Mouse (Mus musculus) heart, embryonic 11.5 days (tissue): ENCODE results near the gene Cops8. TPM values are rescaled to one million over a fixed set of nuclear protein-coding genes. Genes with fewer than 3 reads are reported as not detected.
A peak's percentile ranks its signal among the peaks of the same experiment; 100 is the strongest.

Experiments
- ATAC-seq: fragments of 200-750 bp; cut with Nextera tagmentation; replicated peaks from 2 replicates; pipeline ENCODE4 v1.8.0; 2017; ENCODE audit warnings: moderate library complexity; ENCODE audit not compliant: insufficient number of reproducible peaks, low FRiP score, low TSS enrichment
- H3K27ac ChIP-seq: fragments of 300-500 bp; sonication (generic); 2 replicates; pipeline ENCODE4 v1.5.1; 2014; ENCODE audit warnings: mild to moderate bottlenecking, low read depth, low read length
- H3K27me3 ChIP-seq: fragments of 300-500 bp; sonication (generic); 2 replicates; pipeline ENCODE4 v1.6.1; 2014; ENCODE audit warnings: mild to moderate bottlenecking, low read length, mixed read lengths; ENCODE audit not compliant: control insufficient read depth, insufficient read depth
- H3K36me3 ChIP-seq: fragments of 300-500 bp; sonication (generic); 2 replicates; pipeline ENCODE4 v1.6.1; 2014; ENCODE audit warnings: mild to moderate bottlenecking, low read length, moderate library complexity, mixed read lengths; ENCODE audit not compliant: control insufficient read depth, insufficient read depth
- H3K4me1 ChIP-seq: fragments of 300-500 bp; sonication (generic); 2 replicates; pipeline ENCODE4 v1.6.1; 2014; ENCODE audit warnings: low read length; ENCODE audit not compliant: control insufficient read depth, insufficient read depth
- H3K4me2 ChIP-seq: fragments of 300-500 bp; sonication (generic); 2 replicates; pipeline ENCODE4 v1.6.1; 2014; ENCODE audit warnings: mild to moderate bottlenecking, moderate library complexity
- H3K4me3 ChIP-seq: fragments of 300-500 bp; sonication (generic); 2 replicates; pipeline ENCODE4 v1.5.1; 2014; ENCODE audit warnings: low read depth, low read length
- H3K9ac ChIP-seq: fragments of 300-500 bp; sonication (generic); 2 replicates; pipeline ENCODE4 v1.6.1; 2014; ENCODE audit warnings: mild to moderate bottlenecking, low read depth, low read length, moderate library complexity
- H3K9me3 ChIP-seq: fragments of 300-500 bp; sonication (generic); replicated peaks from 2 replicates; pipeline ENCODE4 v1.6.1; 2016; ENCODE audit warnings: low read length; ENCODE audit not compliant: control insufficient read depth
- WGBS: fragments of 180-500 bp; shearing (Covaris S2); extraction: QIAGEN DNeasy Blood & Tissue Kit; methylation state at CpG from one replicate; pipeline ENCODE4 v1.1.7; 2014; ENCODE audit not compliant: insufficient replicate concordance; 5-methylcytosine and 5-hydroxymethylcytosine counted together
- polyA plus RNA-seq: library from polyadenylated mRNA; unstranded; fragments of >200 nt; fragmentation: Nextera tagmentation; extraction: Ambion mirVana; gene quantifications from 2 replicates; pipeline ENCODE4 v1.2.1, GENCODE M21; 2014

Gene Cops8
- polyA plus RNA-seq, 1 experiment from 2014 or later, result 136 TPM

GRCm38 (mm10) chr1:90582635-90583034, 20.1 kb upstream of the Cops8 start:
- Histone ChIP-seq H3K36me3 (no peaks in the 10 kb centered on the region), H3K4me2 (no peak overlapping the region), H3K9ac (no peak overlapping the region), H3K4me1 (no peaks in the 10 kb centered on the region; the same call in 1 of the 2 replicates), H3K27ac (no peak overlapping the region), H3K4me3 (no peak overlapping the region), H3K9me3 (no peaks in the 10 kb centered on the region), H3K27me3 (0 out of 2 replicates have a peak, but pooled peaks cover 2% of the 10 kb centered on the region)
- ATAC-seq, result no peak
- WGBS, result 66% methylated on average over 7 of the region's 7 CpGs

- Histone ChIP-seq H3K9me3 (no peaks in the 10 kb centered on the region), H3K9ac (no peak overlapping the region), H3K27me3 (0 out of 2 replicates have a peak, but pooled peaks cover 2% of the 10 kb centered on the region), H3K36me3 (no peaks in the 10 kb centered on the region), H3K4me2 (no peak overlapping the region), H3K4me1 (peaks cover 12% of the 10 kb centered on the region; the same call in 1 of the 2 replicates), H3K4me3 (no peak overlapping the region), H3K27ac (no peak overlapping the region)
- no peak for ATAC-seq
- WGBS, result 57% methylated on average over 9 of the region's 9 CpGs
These were observed 14.6 kb upstream of the Cops8 start for GRCm38 (mm10) chr1:90588021-90588734.

GRCm38 (mm10) chr1:90590797-90591196, 12.0 kb upstream of the Cops8 start:
- Histone ChIP-seq H3K27me3 (peaks cover 7% of the 10 kb centered on the region; the same call in 1 of the 2 replicates), H3K9me3 (no peaks in the 10 kb centered on the region), H3K4me2 (no peak overlapping the region), H3K27ac (no peak overlapping the region), H3K9ac (no peak overlapping the region), H3K4me1 (peaks cover 12% of the 10 kb centered on the region; the same call in 1 of the 2 replicates), H3K36me3 (no peaks in the 10 kb centered on the region), H3K4me3 (no peak overlapping the region)
- 0 out of 2 replicates have a peak, but pooled peaks have one; percentile 50 for ATAC-seq
- 35% methylated on average over 2 of the region's 2 CpGs for WGBS

- Histone ChIP-seq H3K27ac (no peak overlapping the region), H3K9me3 (no peaks in the 10 kb centered on the region), H3K4me2 (no peak overlapping the region), H3K4me1 (peaks cover 12% of the 10 kb centered on the region; the same call in 1 of the 2 replicates), H3K4me3 (no peak overlapping the region), H3K9ac (no peak overlapping the region), H3K36me3 (no peaks in the 10 kb centered on the region), H3K27me3 (peaks cover 5% of the 10 kb centered on the region; the same call in 1 of the 2 replicates)
- 20% methylated on average over 6 of the region's 6 CpGs for WGBS
- ATAC-seq, result no peak
These were observed 10.0 kb upstream of the Cops8 start for GRCm38 (mm10) chr1:90592784-90593183.

GRCm38 (mm10) chr1:90599226-90599625, 3.6 kb upstream of the Cops8 start:
- H3K4me1 ChIP-seq, result 0 out of 2 replicates have a peak, but pooled peaks cover 4% of the 10 kb centered on the region
- no peak overlapping the region for H3K9ac ChIP-seq
- no peaks in the 10 kb centered on the region for H3K36me3 ChIP-seq
- no peaks in the 10 kb centered on the region for H3K9me3 ChIP-seq
- H3K4me3 ChIP-seq, result no peak overlapping the region
- H3K27ac ChIP-seq, result no peak overlapping the region
- WGBS, result 39% methylated on average over 3 of the region's 3 CpGs
- no peaks in the 10 kb centered on the region for H3K27me3 ChIP-seq
- no peak overlapping the region for H3K4me2 ChIP-seq
- no peak for ATAC-seq

- H3K27ac ChIP-seq, result no peak overlapping the region
- H3K9me3 ChIP-seq, result no peaks in the 10 kb centered on the region
- no peak overlapping the region for H3K4me3 ChIP-seq
- H3K9ac ChIP-seq, result no peak overlapping the region
- H3K27me3 ChIP-seq, result no peaks in the 10 kb centered on the region
- 78% methylated on average over 3 of the region's 3 CpGs for WGBS
- 0 out of 2 replicates have a peak, but pooled peaks cover 5% of the 10 kb centered on the region for H3K4me1 ChIP-seq
- ATAC-seq, result no peak
- no peaks in the 10 kb centered on the region for H3K36me3 ChIP-seq
- no peak overlapping the region for H3K4me2 ChIP-seq
These were observed 1.7 kb upstream of the Cops8 start for GRCm38 (mm10) chr1:90601096-90601495.

- under 1% methylated on average over 26 of the region's 26 CpGs for WGBS
- no peak for ATAC-seq
- H3K4me2 ChIP-seq, result peak overlapping the region; percentile 85
- H3K27ac ChIP-seq, result peak overlapping the region; percentile 46; the same call in 1 of the 2 replicates
- H3K4me3 ChIP-seq, result peak overlapping the region; percentile 83
- no peaks in the 10 kb centered on the region for H3K27me3 ChIP-seq
- peaks cover 17% of the 10 kb centered on the region for H3K36me3 ChIP-seq
- H3K4me1 ChIP-seq, result 0 out of 2 replicates have a peak, but pooled peaks cover 5% of the 10 kb centered on the region
- no peaks in the 10 kb centered on the region for H3K9me3 ChIP-seq
- H3K9ac ChIP-seq, result peak overlapping the region; percentile 87
These were observed 743 bp downstream of the Cops8 start for GRCm38 (mm10) chr1:90603561-90603887.

GRCm38 (mm10) chr1:90609363-90609762, 6.6 kb downstream of the Cops8 start:
- no peak for ATAC-seq
- WGBS, result 92% methylated on average over 5 of the region's 5 CpGs

GRCm38 (mm10) chr1:90617258-90617657, 14.5 kb downstream of the Cops8 start:
- Histone ChIP-seq H3K4me3 (no peak overlapping the region), H3K27me3 (no peaks in the 10 kb centered on the region), H3K36me3 (peaks cover 14% of the 10 kb centered on the region), H3K27ac (no peak overlapping the region), H3K9ac (no peak overlapping the region), H3K9me3 (no peaks in the 10 kb centered on the region), H3K4me1 (no peaks in the 10 kb centered on the region), H3K4me2 (no peak overlapping the region)
- no peak for ATAC-seq
- WGBS, result 85% methylated on average over 7 of the region's 7 CpGs

More at GRCm38 (mm10) chr1:90609363-90609762, 6.6 kb downstream of the Cops8 start:
- no peak overlapping the region for H3K4me3 ChIP-seq
- H3K4me1 ChIP-seq, result no peaks in the 10 kb centered on the region
- no peaks in the 10 kb centered on the region for H3K27me3 ChIP-seq
- H3K9me3 ChIP-seq, result no peaks in the 10 kb centered on the region
- H3K9ac ChIP-seq, result no peak overlapping the region
- no peak overlapping the region for H3K27ac ChIP-seq
- no peak overlapping the region for H3K4me2 ChIP-seq
- H3K36me3 ChIP-seq, result peaks cover 45% of the 10 kb centered on the region
